Mouse (Mus musculus) T-cell, adult 2 months (primary cell): Measurements from ENCODE around the gene Trim10.
A peak's percentile ranks its signal among the peaks of the same experiment; 100 is the strongest.

Experiments used
- DNase-seq: peaks from one replicate; pipeline ENCODE4 v3.0.0; 2022; ENCODE audit warnings: low spot score

Gene Trim10

DNA sequence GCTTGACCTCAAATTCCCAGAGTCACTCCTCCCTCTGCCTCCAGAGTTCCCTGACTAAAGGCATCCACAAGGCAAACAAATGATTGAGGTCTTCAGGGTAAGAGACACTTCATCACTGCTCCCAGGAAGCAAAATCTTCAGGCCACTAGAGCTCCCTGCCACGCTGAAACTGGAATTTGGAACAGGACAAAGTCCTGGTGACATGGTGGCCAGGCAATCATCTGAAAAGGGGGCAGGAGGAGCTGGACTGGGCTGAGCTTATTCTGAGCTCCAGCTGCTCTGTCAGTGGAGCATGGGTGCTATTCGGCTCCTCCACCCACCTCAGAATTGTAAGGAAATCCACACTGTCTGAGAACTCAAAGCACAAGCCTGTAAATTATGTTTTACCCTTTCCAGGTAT is 42.7 kb downstream of the Trim10 start:
- no peak for DNase-seq

DNA sequence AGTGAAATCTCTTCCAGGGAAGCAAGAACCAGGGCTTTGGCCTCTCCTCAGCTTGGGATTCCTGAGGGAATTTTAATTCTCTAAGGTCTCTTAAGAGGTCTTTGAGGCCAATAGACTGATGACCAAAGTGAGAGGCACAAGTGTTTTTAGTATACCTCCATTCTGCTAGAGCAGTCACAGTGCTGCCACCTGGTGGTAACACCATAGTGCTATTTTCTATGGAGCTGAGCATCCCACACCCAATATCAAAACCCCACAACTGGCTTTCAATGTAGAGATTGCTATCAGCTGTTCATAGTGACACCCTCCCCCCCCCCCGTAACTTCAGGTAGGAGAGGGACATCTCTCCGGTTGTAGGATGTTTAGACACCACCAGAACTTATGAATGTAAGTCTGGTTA is 44.7 kb downstream of the Trim10 start:
- DNase-seq, result peak; percentile 68

- DNase-seq, result peak; percentile 36
Observed at GRCm38 (mm10) chr17:36915076-36915475, 45.7 kb downstream of the Trim10 start.

- no peak for DNase-seq
Observed at GRCm38 (mm10) chr17:36920239-36920638, 50.9 kb downstream of the Trim10 start.

GRCm38 (mm10) chr17:36922715-36923114 is 53.3 kb downstream of the Trim10 start:
- no peak for DNase-seq

DNA sequence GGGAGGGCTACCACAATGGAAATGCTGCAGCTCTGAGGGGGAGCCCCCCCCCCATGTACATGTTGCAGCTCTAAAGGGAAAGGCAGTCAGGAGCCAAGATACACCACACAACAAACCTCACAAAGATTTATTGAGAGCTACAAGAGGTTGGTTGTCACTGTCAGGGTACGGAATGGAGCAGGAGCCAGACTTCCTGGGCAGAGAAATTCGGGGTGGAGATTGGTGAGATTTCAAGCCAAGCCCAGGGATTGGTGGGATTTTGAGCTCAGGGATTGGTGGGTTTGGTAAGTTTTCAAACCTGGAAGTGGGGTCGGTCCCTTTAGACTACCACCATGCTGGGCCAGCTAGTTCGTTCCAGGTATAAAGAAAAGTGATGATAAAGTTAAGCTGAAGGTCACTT is 54.1 kb downstream of the Trim10 start:
- DNase-seq, result no peak
